Mouse (Mus musculus): ENCODE measurements at regions not wholly inside any gene's neighbourhood (a gene's known extent, or its start where the extent isn't known, plus 50 kb on each side); places are given as distances from the start of the nearest gene placed in this dataset.

DNA sequence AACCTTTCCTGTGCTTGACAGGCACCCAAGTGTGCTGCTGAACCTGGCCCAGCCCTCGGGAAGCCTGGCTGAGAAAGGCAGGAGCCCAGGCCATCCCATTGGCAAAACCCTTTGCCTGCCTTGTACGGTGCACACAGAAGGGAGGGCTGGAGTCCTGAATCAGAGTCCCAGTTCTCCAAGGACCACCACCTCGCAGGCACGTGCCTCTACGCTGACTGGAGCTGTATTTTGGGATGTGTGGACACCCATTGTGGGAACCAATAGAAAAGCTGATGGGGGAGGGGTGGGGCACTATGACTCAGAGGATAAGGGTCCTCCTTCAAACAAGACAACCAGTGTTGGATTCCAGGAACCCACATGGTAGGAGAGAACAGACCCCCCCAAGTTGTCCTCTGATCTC, 97.4 kb downstream of the 1700001O22Rik start:
- DNase-seq (ENCODE audit: low spot score) (no peak), ATAC-seq (ENCODE audit: insufficient read depth, low FRiP score, low TSS enrichment) (no peak)
- Histone ChIP-seq H3K4me3 (ENCODE audit: low read depth, low read length) (no peak overlapping the region), H3K4me1 (ENCODE audit: control insufficient read depth, insufficient read depth, low read length) (peaks cover 24% of the 10 kb centered on the region), H3K36me3 (ENCODE audit: control insufficient read depth, insufficient read depth, low read length) (no peaks in the 10 kb centered on the region), H3K27ac (ENCODE audit: low read depth, low read length) (no peak overlapping the region), H3K4me2 (ENCODE audit: low read depth) (no peak overlapping the region), H3K27me3 (ENCODE audit: control insufficient read depth, insufficient read depth, low read length) (no peaks in the 10 kb centered on the region), H3K9me3 (ENCODE audit: control insufficient read depth, low read length) (no peaks in the 10 kb centered on the region), H3K9ac (ENCODE audit: low read length) (no peak overlapping the region)
- WGBS, result 66% methylated on average over 5 of the region's 5 CpGs

DNA sequence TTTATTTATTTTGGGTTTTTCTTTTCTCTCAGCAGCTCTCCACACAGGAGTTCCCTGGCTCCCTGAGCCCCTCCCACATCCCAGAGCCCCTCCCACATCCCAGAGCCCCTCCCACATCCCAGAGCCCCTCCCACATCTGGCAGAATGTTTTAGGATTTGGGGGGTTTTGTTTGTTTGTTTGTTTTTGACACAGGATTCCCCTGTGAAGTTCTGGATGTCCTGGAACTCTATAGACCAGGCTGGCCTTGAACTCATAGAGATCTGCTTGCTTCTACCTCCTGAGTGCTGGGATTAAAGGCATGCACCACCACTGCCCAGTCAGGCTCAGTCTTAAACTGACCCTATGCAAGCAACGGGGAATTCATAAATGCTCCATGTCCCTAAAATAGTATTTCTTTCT, 100.2 kb downstream of the 1700001O22Rik start:
- Histone ChIP-seq H3K27ac (ENCODE audit: low read depth, low read length) (no peak overlapping the region), H3K4me1 (ENCODE audit: control insufficient read depth, insufficient read depth, low read length) (peaks cover 26% of the 10 kb centered on the region), H3K9ac (ENCODE audit: low read length) (no peak overlapping the region), H3K36me3 (ENCODE audit: control insufficient read depth, insufficient read depth, low read length) (no peaks in the 10 kb centered on the region), H3K9me3 (ENCODE audit: control insufficient read depth, low read length) (no peaks in the 10 kb centered on the region), H3K4me2 (ENCODE audit: low read depth) (no peak overlapping the region), H3K4me3 (ENCODE audit: low read depth, low read length) (no peak overlapping the region), H3K27me3 (ENCODE audit: control insufficient read depth, insufficient read depth, low read length) (no peaks in the 10 kb centered on the region)
- WGBS, result 90% methylated on average over 1 of the region's 1 CpGs
- ATAC-seq (ENCODE audit: insufficient read depth, low FRiP score, low TSS enrichment) (no peak), DNase-seq (ENCODE audit: low spot score) (no peak)

DNA sequence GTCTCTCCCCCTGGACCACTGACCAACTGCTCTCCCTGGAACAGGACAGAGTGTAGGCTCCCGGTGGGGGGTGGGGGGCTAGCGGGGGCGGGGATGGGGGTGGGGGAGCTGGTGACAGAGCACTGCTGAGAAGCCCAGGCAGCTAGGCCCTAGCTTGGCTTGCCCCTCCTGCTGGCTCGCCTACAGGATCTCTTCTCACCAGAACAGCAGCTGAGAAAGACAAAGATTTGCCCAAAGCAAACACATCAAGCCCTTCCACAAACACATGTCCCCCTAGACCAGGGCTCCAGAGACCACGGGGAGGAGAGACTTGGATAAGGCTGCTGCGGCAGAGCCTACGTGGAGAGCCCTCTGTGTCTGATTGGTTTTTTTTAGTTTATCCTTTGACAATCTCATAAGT, 100.8 kb downstream of the 1700001O22Rik start:
- 21% methylated on average over 7 of the region's 7 CpGs for WGBS
- Histone ChIP-seq H3K9ac (ENCODE audit: low read length) (0 out of 2 replicates have a peak overlapping the region, but pooled peaks have one; percentile 37), H3K9me3 (ENCODE audit: control insufficient read depth, low read length) (no peaks in the 10 kb centered on the region), H3K27me3 (ENCODE audit: control insufficient read depth, insufficient read depth, low read length) (no peaks in the 10 kb centered on the region), H3K36me3 (ENCODE audit: control insufficient read depth, insufficient read depth, low read length) (no peaks in the 10 kb centered on the region), H3K27ac (ENCODE audit: low read depth, low read length) (peak overlapping the region; percentile 63), H3K4me1 (ENCODE audit: control insufficient read depth, insufficient read depth, low read length) (peaks cover 20% of the 10 kb centered on the region), H3K4me3 (ENCODE audit: low read depth, low read length) (no peak overlapping the region), H3K4me2 (ENCODE audit: low read depth) (no peak overlapping the region)
- ATAC-seq (ENCODE audit: insufficient read depth, low FRiP score, low TSS enrichment) (no peak), DNase-seq (ENCODE audit: low spot score) (no peak)

DNA sequence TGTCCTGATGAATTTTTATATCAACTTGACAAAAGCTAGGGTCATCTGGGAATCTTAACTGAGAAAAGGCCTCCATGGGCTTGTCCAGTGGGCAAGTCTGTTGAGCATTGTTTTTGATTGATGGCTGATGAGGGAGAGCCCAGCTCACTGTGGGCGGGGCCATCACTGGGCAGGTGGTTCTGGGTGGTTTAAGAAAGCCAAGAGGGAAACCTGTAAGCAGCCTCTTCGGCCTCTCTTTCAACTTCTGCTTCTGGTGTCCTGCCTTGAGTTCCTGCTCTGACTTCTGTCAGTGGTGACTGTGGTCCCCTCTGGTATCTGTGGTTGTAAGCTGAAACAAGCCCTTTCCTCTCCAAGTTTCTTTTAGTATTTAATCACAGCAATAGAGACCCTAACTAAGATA, 102.6 kb downstream of the 1700001O22Rik start:
- H3K4me2 ChIP-seq (ENCODE audit: low read depth), result no peak overlapping the region
- WGBS, result 83% methylated on average over 2 of the region's 2 CpGs

DNA sequence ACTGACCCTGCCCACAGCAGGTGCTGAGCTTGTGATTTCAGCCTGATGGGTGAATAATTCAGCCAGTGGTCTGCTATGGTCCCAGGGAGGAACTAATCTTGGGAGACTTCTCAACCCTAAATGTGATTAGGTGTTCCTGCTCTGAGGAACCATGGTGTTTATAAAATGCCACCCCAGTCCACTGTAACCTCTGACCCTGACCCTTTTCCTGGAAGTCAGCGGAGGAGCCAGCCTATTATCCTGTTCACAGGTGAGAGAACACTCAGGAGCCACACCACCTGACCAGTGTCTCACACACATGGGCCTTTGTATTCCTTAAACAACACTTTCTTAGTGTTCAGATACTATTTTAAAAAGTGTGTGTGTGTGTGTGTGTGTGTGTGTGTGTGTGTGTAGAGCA, 103.0 kb downstream of the 1700001O22Rik start:
- 0 out of 2 replicates have a peak overlapping the region, but pooled peaks have one; percentile 56 for H3K27ac ChIP-seq (ENCODE audit: low read depth, low read length)
- DNase-seq (ENCODE audit: low spot score), result no peak
- H3K36me3 ChIP-seq (ENCODE audit: control insufficient read depth, insufficient read depth, low read length), result no peaks in the 10 kb centered on the region
- H3K9ac ChIP-seq (ENCODE audit: low read length), result no peak overlapping the region
- 93% methylated on average over 1 of the region's 1 CpGs for WGBS
- H3K27me3 ChIP-seq (ENCODE audit: control insufficient read depth, insufficient read depth, low read length), result no peaks in the 10 kb centered on the region
- no peak for ATAC-seq (ENCODE audit: insufficient read depth, low FRiP score, low TSS enrichment)
- H3K4me1 ChIP-seq (ENCODE audit: control insufficient read depth, insufficient read depth, low read length), result peaks cover 17% of the 10 kb centered on the region; the same call in 1 of the 2 replicates
- H3K4me3 ChIP-seq (ENCODE audit: low read depth, low read length), result no peak overlapping the region
- no peaks in the 10 kb centered on the region for H3K9me3 ChIP-seq (ENCODE audit: control insufficient read depth, low read length)
- no peak overlapping the region for H3K4me2 ChIP-seq (ENCODE audit: low read depth)

More for the DNA sequence above, 102.6 kb downstream of the 1700001O22Rik start:
- Histone ChIP-seq H3K9me3 (ENCODE audit: control insufficient read depth, low read length) (no peaks in the 10 kb centered on the region), H3K27me3 (ENCODE audit: control insufficient read depth, insufficient read depth, low read length) (no peaks in the 10 kb centered on the region), H3K36me3 (ENCODE audit: control insufficient read depth, insufficient read depth, low read length) (no peaks in the 10 kb centered on the region), H3K4me3 (ENCODE audit: low read depth, low read length) (no peak overlapping the region), H3K9ac (ENCODE audit: low read length) (no peak overlapping the region), H3K27ac (ENCODE audit: low read depth, low read length) (no peak overlapping the region), H3K4me1 (ENCODE audit: control insufficient read depth, insufficient read depth, low read length) (peaks cover 13% of the 10 kb centered on the region)
- ATAC-seq (ENCODE audit: insufficient read depth, low FRiP score, low TSS enrichment), result no peak
- DNase-seq (ENCODE audit: low spot score), result no peak

DNA sequence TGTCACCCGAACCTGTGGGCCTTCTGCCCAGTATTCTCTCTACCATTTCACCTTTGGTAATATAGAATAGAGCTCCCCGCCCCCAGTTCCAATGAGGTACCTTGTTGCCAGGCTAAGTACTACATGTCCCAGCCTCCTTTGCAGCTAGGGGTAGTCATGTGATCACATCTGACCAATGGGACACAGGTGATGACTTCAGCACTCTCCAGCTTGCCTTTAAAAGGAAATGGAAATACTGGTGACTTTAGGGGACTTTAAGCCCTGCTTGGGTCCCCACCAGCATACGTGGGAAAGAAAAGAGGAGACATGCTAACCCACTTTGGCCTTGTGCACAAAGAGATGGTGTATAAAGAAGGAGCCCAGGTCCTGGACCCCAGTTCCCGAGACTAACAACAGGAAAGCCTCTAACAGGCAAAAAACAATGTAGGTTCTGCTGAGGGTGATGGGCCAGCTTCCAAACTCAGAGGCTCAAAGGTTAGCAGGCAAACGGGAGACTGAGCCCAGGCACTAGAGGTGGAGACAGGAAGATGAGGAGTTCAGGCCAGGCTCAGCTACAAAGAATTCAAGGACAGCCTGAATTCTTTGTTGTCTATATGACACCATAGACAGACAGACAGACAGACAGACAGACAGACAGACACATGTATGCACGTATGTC, 103.5 kb downstream of the 1700001O22Rik start:
- Histone ChIP-seq H3K4me3 (ENCODE audit: low read depth, low read length) (no peak overlapping the region), H3K9ac (ENCODE audit: low read length) (no peak overlapping the region), H3K36me3 (ENCODE audit: control insufficient read depth, insufficient read depth, low read length) (no peaks in the 10 kb centered on the region), H3K4me1 (ENCODE audit: control insufficient read depth, insufficient read depth, low read length) (peaks cover 18% of the 10 kb centered on the region; the same call in 1 of the 2 replicates), H3K27ac (ENCODE audit: low read depth, low read length) (peak overlapping the region; percentile 56; the same call in 1 of the 2 replicates), H3K27me3 (ENCODE audit: control insufficient read depth, insufficient read depth, low read length) (no peaks in the 10 kb centered on the region), H3K4me2 (ENCODE audit: low read depth) (no peak overlapping the region), H3K9me3 (ENCODE audit: control insufficient read depth, low read length) (no peaks in the 10 kb centered on the region)
- ATAC-seq (ENCODE audit: insufficient read depth, low FRiP score, low TSS enrichment) (peak; percentile 83), DNase-seq (ENCODE audit: low spot score) (peak; percentile 60)
- WGBS, result 31% methylated on average over 6 of the region's 6 CpGs

DNA sequence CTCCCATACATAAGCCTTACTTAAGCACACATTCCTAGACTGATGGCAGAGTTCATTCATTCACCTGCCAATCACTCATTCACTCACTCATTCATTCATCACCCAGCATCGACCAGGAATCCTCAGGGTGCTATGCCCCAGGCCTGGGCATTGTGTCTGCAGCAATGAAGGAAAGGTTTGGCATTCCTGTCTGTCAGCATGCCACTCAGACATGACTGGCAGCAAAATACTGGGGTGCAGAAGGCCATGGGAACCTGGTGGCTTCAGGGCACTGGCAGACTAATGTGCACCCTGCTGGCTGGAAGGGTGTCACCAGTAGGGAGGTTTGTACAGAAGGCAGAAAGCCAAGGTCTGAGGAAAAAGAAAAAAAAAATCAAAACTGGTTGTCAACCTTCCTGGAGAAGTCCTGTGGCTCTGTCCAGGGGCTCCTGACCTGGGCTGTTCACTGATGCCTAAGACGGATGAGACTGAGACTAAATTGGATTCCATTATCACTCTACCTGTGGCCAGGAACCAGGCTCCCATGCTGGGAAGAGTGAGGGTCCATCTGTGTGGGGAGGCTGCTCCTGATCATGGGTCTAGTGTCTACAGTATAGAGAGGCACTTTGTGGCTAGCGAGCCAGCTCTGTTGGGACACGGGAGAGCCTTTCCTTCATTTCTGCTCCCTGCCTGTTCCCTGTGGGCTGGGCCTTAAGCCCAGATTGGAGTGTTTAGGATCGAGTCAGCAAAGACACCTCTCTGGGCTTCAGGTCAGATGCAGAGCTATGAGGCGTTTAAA, 104.1 kb downstream of the Cstad start:
- no peaks in the 10 kb centered on the region for H3K36me3 ChIP-seq (ENCODE audit: control insufficient read depth, insufficient read depth, low read length)
- H3K27ac ChIP-seq (ENCODE audit: low read depth, low read length), result no peak overlapping the region
- DNase-seq (ENCODE audit: low spot score) (no peak), ATAC-seq (ENCODE audit: insufficient read depth, low FRiP score, low TSS enrichment) (no peak)
- 78% methylated on average over 6 of the region's 6 CpGs for WGBS
- no peak overlapping the region for H3K9ac ChIP-seq (ENCODE audit: low read length)
- no peak overlapping the region for H3K4me2 ChIP-seq (ENCODE audit: low read depth)
- no peak overlapping the region for H3K4me3 ChIP-seq (ENCODE audit: low read depth, low read length)
- H3K4me1 ChIP-seq (ENCODE audit: control insufficient read depth, insufficient read depth, low read length), result peaks cover 23% of the 10 kb centered on the region
- no peaks in the 10 kb centered on the region for H3K9me3 ChIP-seq (ENCODE audit: control insufficient read depth, low read length)
- no peaks in the 10 kb centered on the region for H3K27me3 ChIP-seq (ENCODE audit: control insufficient read depth, insufficient read depth, low read length)

DNA sequence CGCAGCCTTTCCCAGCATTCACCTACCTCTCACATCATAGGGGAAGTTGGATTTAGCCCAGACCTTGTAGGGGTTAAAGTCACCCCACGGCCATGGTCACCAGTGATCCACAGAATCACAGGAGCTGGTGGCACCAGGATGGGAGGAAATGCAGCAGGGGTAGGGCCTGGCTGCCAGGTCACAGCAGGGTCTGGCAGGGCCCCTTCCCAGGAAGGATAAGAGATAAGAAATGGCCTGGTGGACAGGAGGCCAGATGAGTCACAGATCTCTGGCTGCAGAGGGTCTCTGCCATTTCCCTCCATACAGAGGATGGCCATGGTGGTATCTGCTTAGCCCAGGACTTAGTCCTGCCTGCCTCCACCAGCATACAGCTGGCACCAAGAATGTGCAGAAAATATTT, 103.0 kb downstream of the Cstad start:
- Histone ChIP-seq H3K9me3 (ENCODE audit: control insufficient read depth, low read length) (no peaks in the 10 kb centered on the region), H3K4me2 (ENCODE audit: low read depth) (no peak overlapping the region), H3K36me3 (ENCODE audit: control insufficient read depth, insufficient read depth, low read length) (no peaks in the 10 kb centered on the region), H3K27me3 (ENCODE audit: control insufficient read depth, insufficient read depth, low read length) (no peaks in the 10 kb centered on the region), H3K4me3 (ENCODE audit: low read depth, low read length) (no peak overlapping the region), H3K9ac (ENCODE audit: low read length) (no peak overlapping the region), H3K27ac (ENCODE audit: low read depth, low read length) (no peak overlapping the region), H3K4me1 (ENCODE audit: control insufficient read depth, insufficient read depth, low read length) (peaks cover 28% of the 10 kb centered on the region)
- no peak for DNase-seq (ENCODE audit: low spot score)
- WGBS, result 77% methylated on average over 2 of the region's 2 CpGs
- ATAC-seq (ENCODE audit: insufficient read depth, low FRiP score, low TSS enrichment), result no peak

All from neural tube, embryonic 11.5 days (tissue).